Mouse (Mus musculus) midbrain, embryonic 11.5 days (tissue): Measurements from ENCODE around the gene Ubac2. TPM values are rescaled to one million over a fixed set of nuclear protein-coding genes. Genes with fewer than 3 reads are reported as not detected.
A peak's percentile ranks its signal among the peaks of the same experiment; 100 is the strongest.

Source experiments
- ATAC-seq: fragments of 200-750 bp; cut with Nextera tagmentation; 2 replicates; pipeline ENCODE4 v1.8.0; 2017; ENCODE audit warnings: moderate TSS enrichment, moderate library complexity; ENCODE audit not compliant: low FRiP score
- DNase-seq: peaks from one replicate; pipeline ENCODE4 v3.0.0; 2015; ENCODE audit warnings: low spot score; ENCODE audit errors: missing footprints
- H3K27ac ChIP-seq: fragments of 300-500 bp; sonication (generic); 2 replicates; pipeline ENCODE4 v1.5.1; 2014; ENCODE audit warnings: low read depth, low read length
- H3K27me3 ChIP-seq: fragments of 300-500 bp; sonication (generic); 2 replicates; pipeline ENCODE4 v1.6.1; 2014; ENCODE audit warnings: mild to moderate bottlenecking, low read length, moderate library complexity, mixed read lengths; ENCODE audit not compliant: control insufficient read depth, insufficient read depth
- H3K36me3 ChIP-seq: fragments of 300-500 bp; sonication (generic); 2 replicates; pipeline ENCODE4 v1.6.1; 2014; ENCODE audit warnings: mild to moderate bottlenecking, low read length, moderate library complexity, mixed read lengths; ENCODE audit not compliant: control insufficient read depth, insufficient read depth
- H3K4me1 ChIP-seq: fragments of 300-500 bp; sonication (generic); 2 replicates; pipeline ENCODE4 v1.6.1; 2014; ENCODE audit warnings: low read length; ENCODE audit not compliant: control insufficient read depth, insufficient read depth
- H3K4me2 ChIP-seq: fragments of 300-500 bp; sonication (generic); 2 replicates; pipeline ENCODE4 v1.6.1; 2014; ENCODE audit warnings: mild to moderate bottlenecking, moderate library complexity
- H3K4me3 ChIP-seq: fragments of 300-500 bp; sonication (generic); 2 replicates; pipeline ENCODE4 v1.5.1; 2014; ENCODE audit warnings: low read depth, low read length
- H3K9ac ChIP-seq: fragments of 300-500 bp; sonication (generic); 2 replicates; pipeline ENCODE4 v1.6.1; 2014; ENCODE audit warnings: low read length
- H3K9me3 ChIP-seq: fragments of 300-500 bp; sonication (generic); 2 replicates; pipeline ENCODE4 v1.6.1; 2016; ENCODE audit warnings: low read length; ENCODE audit not compliant: control insufficient read depth
- WGBS: fragments of 180-500 bp; shearing (Covaris S2); extraction: QIAGEN DNeasy Blood & Tissue Kit; methylation state at CpG from one replicate; pipeline ENCODE4 v1.1.7; 2014; 5-methylcytosine and 5-hydroxymethylcytosine counted together
- polyA plus RNA-seq: library from polyadenylated mRNA; unstranded; fragments of >200 nt; fragmentation: Nextera tagmentation; extraction: Ambion mirVana; gene quantifications from 2 replicates; pipeline ENCODE4 v1.2.1, GENCODE M21; 2014

Gene Ubac2
- polyA plus RNA-seq, 1 experiment from 2014 or later = 64.0 TPM

DNA sequence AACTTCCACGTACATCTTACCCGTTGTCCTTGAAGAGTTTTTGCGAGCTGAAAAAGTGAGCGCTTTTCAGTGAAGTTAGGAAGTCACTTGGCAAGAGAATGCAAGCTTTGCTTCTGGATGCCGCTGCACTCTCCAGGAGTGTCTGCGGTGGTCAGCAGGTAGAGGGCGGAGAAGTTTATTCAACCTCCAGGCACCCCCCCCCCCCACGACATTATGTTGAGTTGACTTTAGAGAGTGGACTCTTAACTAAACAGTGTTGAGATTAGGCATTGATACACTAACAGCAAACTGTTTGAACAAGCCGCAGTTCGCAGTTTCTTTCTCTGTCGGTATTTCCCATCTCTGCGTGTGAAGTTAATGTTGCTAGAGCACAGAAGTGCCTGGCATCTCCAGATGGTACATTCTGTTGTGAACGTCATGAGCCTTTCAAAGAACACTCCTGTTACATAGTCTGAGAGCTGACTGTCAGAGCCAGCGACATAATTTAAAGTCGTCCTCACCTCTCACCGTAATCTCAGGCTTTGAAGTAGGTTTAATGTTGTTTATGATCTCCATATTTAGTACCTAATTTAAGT is 933 bp downstream of the Ubac2 start:
- no peaks in the 10 kb centered on the region for H3K27me3 ChIP-seq
- DNase-seq = no peak
- H3K4me2 ChIP-seq = peak overlapping the region; percentile 91
- H3K27ac ChIP-seq = no peak overlapping the region
- peak overlapping the region; percentile 72 for H3K9ac ChIP-seq
- peaks cover 6% of the 10 kb centered on the region; the same call in 1 of the 2 replicates for H3K4me1 ChIP-seq
- WGBS = 27% methylated on average over 16 of the region's 16 CpGs
- ATAC-seq = no peak
- H3K9me3 ChIP-seq = no peaks in the 10 kb centered on the region
- H3K36me3 ChIP-seq = no peaks in the 10 kb centered on the region
- H3K4me3 ChIP-seq = peak overlapping the region; percentile 58

GRCm38 (mm10) chr14:121881211-121881610 is 2.8 kb downstream of the Ubac2 start:
- Histone ChIP-seq H3K9ac (no peak overlapping the region), H3K27me3 (no peaks in the 10 kb centered on the region), H3K4me1 (peaks cover 6% of the 10 kb centered on the region; the same call in 1 of the 2 replicates), H3K4me2 (no peak overlapping the region), H3K9me3 (no peaks in the 10 kb centered on the region), H3K36me3 (no peaks in the 10 kb centered on the region), H3K27ac (no peak overlapping the region), H3K4me3 (no peak overlapping the region)
- ATAC-seq = no peak
- no peak for DNase-seq
- WGBS = 86% methylated on average over 7 of the region's 7 CpGs

DNA sequence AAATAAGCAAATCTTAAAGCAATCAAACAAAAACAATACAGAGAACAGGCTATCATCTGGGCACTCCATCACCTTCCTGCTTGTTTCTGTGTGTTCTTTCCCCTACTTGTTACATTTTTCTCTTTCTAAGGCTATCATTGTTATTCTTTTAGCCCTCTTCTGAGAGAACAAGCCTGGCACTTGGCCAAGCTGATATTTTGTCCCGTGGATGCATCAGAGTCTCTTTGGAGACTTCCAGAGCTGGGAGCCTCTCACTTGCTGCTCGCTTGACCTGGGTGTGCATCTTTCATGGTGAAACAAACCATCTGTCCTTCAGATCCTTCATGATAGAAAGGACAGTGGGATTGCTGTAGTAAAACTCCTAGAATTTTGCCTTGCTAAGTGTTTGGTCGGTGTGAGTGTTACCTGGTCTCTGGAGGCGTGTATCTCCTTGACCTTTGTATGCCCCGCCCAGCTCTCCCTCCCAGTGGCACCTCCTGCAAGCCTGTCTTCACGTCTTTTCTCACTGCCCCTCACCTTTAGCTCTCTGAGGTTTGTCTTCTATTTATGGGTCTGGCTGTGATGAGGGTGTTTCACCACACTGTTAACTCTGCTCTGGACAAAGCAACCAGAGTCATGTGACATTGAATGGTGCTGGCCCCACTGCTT is 5.9 kb downstream of the Ubac2 start:
- H3K27me3 ChIP-seq = no peaks in the 10 kb centered on the region
- H3K4me1 ChIP-seq = 0 out of 2 replicates have a peak, but pooled peaks cover 2% of the 10 kb centered on the region
- no peak overlapping the region for H3K9ac ChIP-seq
- H3K27ac ChIP-seq = no peak overlapping the region
- H3K36me3 ChIP-seq = no peaks in the 10 kb centered on the region
- DNase-seq (no peak), ATAC-seq (no peak)
- no peaks in the 10 kb centered on the region for H3K9me3 ChIP-seq
- H3K4me2 ChIP-seq = no peak overlapping the region
- WGBS = 89% methylated on average over 6 of the region's 6 CpGs
- H3K4me3 ChIP-seq = no peak overlapping the region

DNA sequence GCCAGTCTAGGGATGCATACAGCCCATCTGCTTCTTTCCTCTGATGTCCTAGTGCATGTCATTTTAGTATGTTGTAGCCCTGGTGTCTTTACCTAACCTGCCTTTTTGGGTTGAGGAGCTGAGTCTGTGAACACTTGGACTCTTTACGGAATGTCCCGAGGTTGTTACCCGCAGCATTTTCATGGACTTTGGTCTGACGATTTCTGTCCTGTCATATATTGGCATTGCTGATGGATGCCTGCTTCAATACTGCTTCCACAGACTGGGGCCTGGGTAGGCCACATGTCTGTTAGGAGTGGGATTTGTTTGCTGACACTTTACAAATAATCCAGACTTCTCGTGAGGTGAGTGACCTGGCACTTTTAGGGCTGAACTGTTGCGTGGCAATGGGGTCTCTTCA is 15.3 kb downstream of the Ubac2 start:
- H3K4me2 ChIP-seq = no peak overlapping the region
- 93% methylated on average over 6 of the region's 6 CpGs for WGBS
- ATAC-seq (no peak), DNase-seq (no peak)
- no peaks in the 10 kb centered on the region for H3K4me1 ChIP-seq
- no peak overlapping the region for H3K27ac ChIP-seq
- H3K9me3 ChIP-seq = no peaks in the 10 kb centered on the region
- no peak overlapping the region for H3K9ac ChIP-seq
- no peaks in the 10 kb centered on the region for H3K36me3 ChIP-seq
- H3K4me3 ChIP-seq = no peak overlapping the region
- H3K27me3 ChIP-seq = no peaks in the 10 kb centered on the region

DNA sequence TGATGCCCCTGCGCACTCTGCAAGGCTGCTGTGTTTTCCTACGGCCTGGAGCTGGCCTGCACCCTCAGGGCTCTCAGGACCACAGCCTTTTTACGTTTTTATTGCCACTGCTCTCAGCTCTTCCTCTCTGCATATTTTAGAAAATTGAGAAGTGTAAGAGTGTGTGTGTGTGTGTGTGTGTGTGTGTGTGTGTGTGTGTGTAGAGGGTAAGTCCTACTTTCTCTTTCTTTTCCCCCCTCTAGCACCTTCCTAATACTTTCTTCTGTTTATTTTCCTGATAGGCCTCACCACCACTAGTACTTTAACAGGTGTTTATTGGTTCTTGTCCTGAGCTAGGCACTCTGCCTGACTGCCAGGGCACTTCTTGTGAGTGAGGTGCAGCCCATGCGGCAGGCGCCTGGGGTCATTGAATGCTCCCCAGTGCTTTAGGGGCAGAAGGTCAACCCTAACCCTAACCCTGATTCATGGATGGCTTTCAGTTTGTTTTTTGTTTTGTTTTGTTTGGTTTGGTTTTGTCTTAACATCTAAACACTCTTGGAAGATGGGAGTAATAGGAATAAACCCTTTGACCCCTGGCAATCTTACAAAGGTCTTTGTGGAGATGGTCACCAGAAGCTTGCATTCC is 16.2 kb downstream of the Ubac2 start:
- Histone ChIP-seq H3K4me2 (no peak overlapping the region), H3K9me3 (no peaks in the 10 kb centered on the region), H3K9ac (no peak overlapping the region), H3K27ac (no peak overlapping the region), H3K27me3 (no peaks in the 10 kb centered on the region), H3K4me3 (no peak overlapping the region), H3K36me3 (no peaks in the 10 kb centered on the region), H3K4me1 (no peaks in the 10 kb centered on the region)
- DNase-seq (peak; percentile 74), ATAC-seq (no peak)
- 75% methylated on average over 5 of the region's 5 CpGs for WGBS

DNA sequence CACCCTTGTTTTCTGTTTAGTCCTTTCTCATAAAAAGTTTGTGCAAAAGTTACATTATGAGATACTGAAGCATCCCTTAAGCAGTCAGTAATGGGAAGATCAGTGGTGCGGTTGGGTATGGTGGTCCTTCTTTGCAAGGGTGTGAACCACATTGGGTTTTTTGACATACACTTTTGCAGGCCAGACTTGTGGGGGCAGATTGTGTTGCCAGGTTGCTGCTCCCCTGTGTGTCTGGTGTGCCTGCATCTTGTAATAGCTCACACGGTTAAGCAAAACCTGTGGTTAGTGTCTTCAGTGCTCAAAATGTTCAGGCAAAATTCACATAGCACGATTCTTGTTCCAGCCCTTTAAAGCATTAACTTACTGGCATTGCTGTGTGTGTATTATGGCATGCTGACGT is 16.9 kb downstream of the Ubac2 start:
- Histone ChIP-seq H3K4me3 (no peak overlapping the region), H3K9ac (no peak overlapping the region), H3K4me2 (no peak overlapping the region), H3K27me3 (no peaks in the 10 kb centered on the region), H3K9me3 (no peaks in the 10 kb centered on the region), H3K36me3 (no peaks in the 10 kb centered on the region), H3K4me1 (no peaks in the 10 kb centered on the region), H3K27ac (no peak overlapping the region)
- DNase-seq = no peak
- WGBS = 92% methylated on average over 4 of the region's 4 CpGs
- no peak for ATAC-seq

GRCm38 (mm10) chr14:121896126-121897090 is 18.0 kb downstream of the Ubac2 start:
- H3K27me3 ChIP-seq = no peaks in the 10 kb centered on the region
- DNase-seq (peak; percentile 67), ATAC-seq (no peak)
- H3K36me3 ChIP-seq = no peaks in the 10 kb centered on the region
- H3K27ac ChIP-seq = no peak overlapping the region
- no peak overlapping the region for H3K9ac ChIP-seq
- H3K9me3 ChIP-seq = no peaks in the 10 kb centered on the region
- WGBS = 79% methylated on average over 6 of the region's 6 CpGs
- H3K4me1 ChIP-seq = no peaks in the 10 kb centered on the region
- H3K4me2 ChIP-seq = no peak overlapping the region
- no peak overlapping the region for H3K4me3 ChIP-seq

GRCm38 (mm10) chr14:121897773-121898172 is 19.4 kb downstream of the Ubac2 start:
- Histone ChIP-seq H3K4me3 (no peak overlapping the region), H3K9ac (no peak overlapping the region), H3K4me2 (no peak overlapping the region), H3K27ac (no peak overlapping the region), H3K4me1 (no peaks in the 10 kb centered on the region), H3K27me3 (no peaks in the 10 kb centered on the region), H3K36me3 (no peaks in the 10 kb centered on the region), H3K9me3 (no peaks in the 10 kb centered on the region)
- ATAC-seq (no peak), DNase-seq (no peak)
- WGBS = 90% methylated on average over 2 of the region's 2 CpGs
